Mouse (Mus musculus) erythroblast, adult 5-6 weeks (primary cell): Measurements from ENCODE around the gene Zp2. TPM values are rescaled to one million over a fixed set of nuclear protein-coding genes. Genes with fewer than 3 reads are reported as not detected.

Source experiments
- total RNA-seq, 2 experiments: library from RNA; stranded (forward) in 1 of 2; stranded (reverse) in 1 of 2; fragments of 150-400 nt in 1 of 2; fragments of 200-764, 138-1000 nt in 1 of 2; gene quantifications; 2 replicates each; pipeline versions ENCODE4 v1.2.3 to v1.2.4; 2015 to 2017; ENCODE audit warnings: low replicate concordance in 2 of 2

Gene Zp2
- total RNA-seq, 2 experiments from 2014 or later = not detected

Other genes with a start within 250 kb of the Zp2 start
- not detected in 2 replicates for gene Lyrm1, start 249.4 kb downstream of the Zp2 start, total RNA-seq (2015; ENCODE audit: low replicate concordance)
- gene Lyrm1, start 249.4 kb downstream of the Zp2 start, total RNA-seq (2017; ENCODE audit: low replicate concordance) = 5.5 and 5.7 TPM in 2 replicates
- gene Dcun1d3, start 249.0 kb downstream of the Zp2 start, total RNA-seq (2015; ENCODE audit: low replicate concordance) = 0.84 and 1.7 TPM in 2 replicates
- gene Dcun1d3, start 249.0 kb downstream of the Zp2 start, total RNA-seq (2017; ENCODE audit: low replicate concordance) = 1.7 and 2.3 TPM in 2 replicates
- not detected in 2 replicates for gene Dnah3, start 50.0 kb downstream of the Zp2 start, total RNA-seq (2015; ENCODE audit: low replicate concordance)
- gene Dnah3, start 50.0 kb downstream of the Zp2 start, total RNA-seq (2017; ENCODE audit: low replicate concordance) = not detected in 2 replicates
- 0.84 and 1.7 TPM in 2 replicates for gene Tmem159, start 42.9 kb downstream of the Zp2 start, total RNA-seq (2015; ENCODE audit: low replicate concordance)
- gene Tmem159, start 42.9 kb downstream of the Zp2 start, total RNA-seq (2017; ENCODE audit: low replicate concordance) = 1.2 TPM in 1 of 2 replicates, not detected in the other
- not detected in 2 replicates for gene Anks4b, start 28.6 kb upstream of the Zp2 start, total RNA-seq (2015; ENCODE audit: low replicate concordance)
- gene Anks4b, start 28.6 kb upstream of the Zp2 start, total RNA-seq (2017; ENCODE audit: low replicate concordance) = not detected in 2 replicates
- gene Crym, start 56.8 kb upstream of the Zp2 start, total RNA-seq (2015; ENCODE audit: low replicate concordance) = not detected in 2 replicates
- gene Crym, start 56.8 kb upstream of the Zp2 start, total RNA-seq (2017; ENCODE audit: low replicate concordance) = not detected in 2 replicates
- gene Abca14, start 58.7 kb upstream of the Zp2 start, total RNA-seq (2015; ENCODE audit: low replicate concordance) = not detected in 2 replicates
- gene Abca14, start 58.7 kb upstream of the Zp2 start, total RNA-seq (2017; ENCODE audit: low replicate concordance) = not detected in 2 replicates
- not detected in 2 replicates for gene Abca15, start 183.4 kb upstream of the Zp2 start, total RNA-seq (2015; ENCODE audit: low replicate concordance)
- gene Abca15, start 183.4 kb upstream of the Zp2 start, total RNA-seq (2017; ENCODE audit: low replicate concordance) = not detected in 2 replicates